Mouse (Mus musculus) frontal cortex, postnatal 10 days (tissue): ENCODE data around the gene 2010315B03Rik.
"Not testable (repeated sequence)": the region's sequence is repeated elsewhere in the genome, so short reads cannot be mapped to it uniquely, and the experiment has no call there.

ENCODE experiments used
- DNase-seq, 2 experiments: peaks; one replicate each; pipeline ENCODE4 v3.0.0; 2022; ENCODE audit warnings: low spot score in 2 of 2, mixed read lengths in 1 of 2

The 2010315B03Rik gene

DNA sequence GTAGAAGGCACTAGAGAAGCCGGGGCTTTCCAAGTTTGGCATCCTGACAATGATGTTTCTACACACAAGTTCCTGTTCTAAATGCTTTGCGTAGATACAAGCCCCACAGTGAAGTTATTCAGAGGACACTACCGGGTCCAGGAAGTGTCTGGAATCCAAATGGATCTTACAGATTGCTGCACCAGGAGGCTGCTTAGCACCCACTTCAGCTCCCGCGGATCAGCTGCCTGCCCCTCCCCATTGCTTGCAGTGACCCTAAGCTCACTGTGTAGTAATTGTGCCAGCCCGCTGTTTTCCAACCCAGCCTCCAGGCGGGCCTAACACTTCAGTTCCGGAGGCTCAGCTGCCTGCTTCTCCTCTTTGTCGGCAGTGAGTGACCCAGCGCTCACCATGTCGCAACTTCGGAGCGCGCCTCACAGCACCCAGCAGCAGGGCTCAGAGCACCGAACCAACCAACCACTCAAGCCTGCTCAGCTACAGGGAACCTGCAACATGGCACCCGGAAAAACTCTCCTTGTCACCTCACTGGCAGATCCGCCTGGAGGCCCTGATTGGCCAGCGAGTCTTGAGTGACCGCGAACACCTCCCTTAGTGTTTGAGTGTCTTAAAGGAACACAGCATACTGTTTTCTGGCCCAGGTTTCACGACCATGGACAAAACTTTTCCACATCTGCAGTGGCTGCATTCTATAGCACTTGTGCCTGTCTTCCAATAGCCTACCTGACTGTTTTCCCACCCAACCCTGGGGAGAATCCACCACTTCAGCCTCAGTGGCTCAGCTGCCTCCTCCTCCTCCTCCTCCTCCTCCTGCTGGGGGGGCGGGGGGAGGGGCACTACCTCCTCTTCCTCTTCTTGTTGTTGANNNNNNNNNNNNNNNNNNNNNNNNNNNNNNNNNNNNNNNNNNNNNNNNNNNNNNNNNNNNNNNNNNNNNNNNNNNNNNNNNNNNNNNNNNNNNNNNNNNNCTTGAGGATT lies at the start of gene 2010315B03Rik:
Gene 2010315B03Rik (minus strand): TSS at position 526 of the 972 bp plus-strand sequence.
- peak; percentile 84 to 85 for DNase-seq

DNA sequence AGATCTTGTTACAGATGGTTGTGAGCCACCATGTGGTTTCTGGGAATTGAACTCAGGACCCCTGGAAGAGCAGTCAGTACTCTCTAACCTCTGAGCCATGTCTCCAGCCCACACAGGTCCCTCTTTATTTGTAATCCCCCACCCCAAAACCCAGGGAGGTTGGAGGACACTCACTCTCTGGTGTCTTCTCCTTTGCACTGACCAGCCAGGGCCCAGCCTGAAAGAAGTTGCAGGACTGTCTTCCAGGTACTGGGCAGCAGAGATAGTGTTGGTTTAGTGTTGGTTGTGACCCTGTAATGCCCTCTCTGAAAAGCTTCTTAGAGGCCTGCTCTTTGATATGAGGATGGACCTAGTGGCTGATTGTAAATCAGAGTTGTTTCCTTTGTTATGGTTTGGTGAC lies 994 bp downstream of the 2010315B03Rik start:
- no peak for DNase-seq

- DNase-seq, result no peak
These were observed 24.2 kb downstream of the 2010315B03Rik start for GRCm38 (mm10) chr9:124288329-124288728.

- peak; percentile 81 to 82 for DNase-seq
These were observed 30.4 kb downstream of the 2010315B03Rik start for GRCm38 (mm10) chr9:124281912-124282686.

- DNase-seq, result no peak
These were observed 31.1 kb downstream of the 2010315B03Rik start for GRCm38 (mm10) chr9:124281448-124281791.

- DNase-seq, result no peak
These were observed 31.7 kb downstream of the 2010315B03Rik start for GRCm38 (mm10) chr9:124280576-124281447.

DNA sequence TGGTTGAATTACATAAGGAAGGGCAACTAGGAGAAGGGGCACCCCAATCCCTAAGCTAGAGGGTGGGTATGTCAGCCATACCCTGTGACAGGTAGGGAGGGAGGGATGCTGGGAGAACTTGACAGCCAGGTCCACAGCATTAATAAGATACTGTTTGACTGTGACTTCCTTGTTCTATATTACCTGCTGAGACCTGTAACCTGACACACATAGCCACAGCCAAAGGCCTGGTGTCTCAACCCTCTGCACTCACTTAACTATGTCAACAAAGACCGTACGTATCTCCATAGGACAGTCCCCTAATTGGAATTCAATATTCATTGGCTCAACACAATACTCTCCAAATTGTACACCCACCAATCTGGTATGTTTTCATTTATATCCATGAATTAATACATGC lies 33.2 kb downstream of the 2010315B03Rik start:
- no peak for DNase-seq

DNA sequence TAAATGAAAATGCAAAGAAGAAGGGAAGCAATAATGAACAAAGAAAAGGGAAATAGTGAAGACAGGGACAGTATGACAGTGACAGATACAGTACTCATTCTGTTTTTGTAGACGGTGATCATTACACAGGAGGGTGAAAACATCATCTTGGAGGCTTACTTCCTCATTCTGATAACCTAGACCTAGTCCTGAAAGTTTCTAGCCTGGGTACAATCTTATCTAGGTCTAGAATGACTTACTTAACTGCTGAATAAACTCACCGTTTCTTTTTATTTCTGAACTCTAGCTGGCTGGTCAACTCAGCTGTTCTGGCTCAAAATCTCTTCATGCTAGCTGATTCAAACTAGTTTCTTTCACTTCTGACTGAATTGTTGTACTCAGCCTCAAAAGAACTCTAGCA lies 37.4 kb downstream of the 2010315B03Rik start:
- DNase-seq, result no peak

GRCm38 (mm10) chr9:124273172-124273571 lies 39.3 kb downstream of the 2010315B03Rik start:
- DNase-seq, result no peak

DNA sequence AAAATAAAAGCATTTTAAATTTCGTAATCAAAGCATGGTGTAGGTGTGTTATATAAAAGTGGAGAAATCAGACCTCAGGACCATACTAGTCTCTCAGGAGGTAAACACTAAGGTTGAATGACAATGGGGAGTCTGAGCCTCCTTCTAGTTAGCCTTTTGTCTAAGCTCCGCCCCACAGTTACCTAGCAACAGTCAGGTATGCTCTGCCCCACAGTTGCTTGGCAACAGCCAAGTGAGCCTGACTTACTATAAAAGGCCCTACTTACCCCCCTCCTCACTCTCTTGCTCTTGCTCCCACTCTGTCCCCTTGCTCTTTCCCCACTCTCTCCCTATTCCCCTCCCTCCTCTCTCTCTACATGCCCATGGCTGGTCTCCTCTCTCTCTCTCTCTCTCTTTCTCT lies 44.6 kb downstream of the 2010315B03Rik start:
- DNase-seq, result no peak

DNA sequence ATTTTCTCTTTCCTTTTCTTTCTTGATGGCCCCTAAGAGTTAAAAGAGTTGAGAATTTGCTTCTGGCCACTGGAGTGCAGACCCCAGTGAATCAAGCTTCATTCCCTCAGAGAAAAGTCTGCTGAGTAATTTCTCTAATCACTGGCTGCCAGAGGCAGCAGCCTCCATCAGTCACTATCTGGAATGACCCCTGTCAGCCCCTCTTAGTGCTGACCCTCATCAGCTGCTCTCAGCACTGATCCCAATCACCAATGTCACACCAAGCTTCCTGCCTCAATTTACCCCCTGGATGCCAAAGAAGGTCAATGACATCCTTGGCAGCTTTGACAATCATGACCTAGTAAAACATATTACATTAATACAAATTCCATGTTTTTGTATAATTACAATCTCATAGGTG lies 45.0 kb downstream of the 2010315B03Rik start:
- DNase-seq, result no peak

GRCm38 (mm10) chr9:124262987-124263717 lies 49.3 kb downstream of the 2010315B03Rik start:
- DNase-seq, result no peak

DNA sequence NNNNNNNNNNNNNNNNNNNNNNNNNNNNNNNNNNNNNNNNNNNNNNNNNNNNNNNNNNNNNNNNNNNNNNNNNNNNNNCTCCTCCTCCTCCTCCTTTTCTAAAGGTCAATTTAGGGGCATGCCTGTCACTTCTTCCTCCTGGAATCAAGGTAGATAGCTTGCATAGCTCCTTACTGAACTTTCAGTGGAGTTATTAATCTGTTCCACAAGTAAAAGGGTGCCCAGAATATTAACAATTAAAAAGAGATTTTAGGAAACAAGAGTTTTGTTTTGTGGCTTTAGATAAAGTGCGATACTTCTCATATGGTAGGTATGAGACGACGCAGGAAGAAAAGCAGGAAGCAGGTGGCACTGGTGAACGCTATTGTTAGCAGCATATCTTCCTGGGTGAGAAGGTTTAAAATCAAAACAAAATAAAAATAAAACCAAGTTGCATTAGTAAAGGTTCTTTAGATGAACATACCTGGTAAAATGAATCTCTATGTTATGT lies 54.4 kb downstream of the 2010315B03Rik start:
- DNase-seq, result no peak

GRCm38 (mm10) chr9:124257200-124258066 lies 55.1 kb downstream of the 2010315B03Rik start:
- DNase-seq, result no peak

DNA sequence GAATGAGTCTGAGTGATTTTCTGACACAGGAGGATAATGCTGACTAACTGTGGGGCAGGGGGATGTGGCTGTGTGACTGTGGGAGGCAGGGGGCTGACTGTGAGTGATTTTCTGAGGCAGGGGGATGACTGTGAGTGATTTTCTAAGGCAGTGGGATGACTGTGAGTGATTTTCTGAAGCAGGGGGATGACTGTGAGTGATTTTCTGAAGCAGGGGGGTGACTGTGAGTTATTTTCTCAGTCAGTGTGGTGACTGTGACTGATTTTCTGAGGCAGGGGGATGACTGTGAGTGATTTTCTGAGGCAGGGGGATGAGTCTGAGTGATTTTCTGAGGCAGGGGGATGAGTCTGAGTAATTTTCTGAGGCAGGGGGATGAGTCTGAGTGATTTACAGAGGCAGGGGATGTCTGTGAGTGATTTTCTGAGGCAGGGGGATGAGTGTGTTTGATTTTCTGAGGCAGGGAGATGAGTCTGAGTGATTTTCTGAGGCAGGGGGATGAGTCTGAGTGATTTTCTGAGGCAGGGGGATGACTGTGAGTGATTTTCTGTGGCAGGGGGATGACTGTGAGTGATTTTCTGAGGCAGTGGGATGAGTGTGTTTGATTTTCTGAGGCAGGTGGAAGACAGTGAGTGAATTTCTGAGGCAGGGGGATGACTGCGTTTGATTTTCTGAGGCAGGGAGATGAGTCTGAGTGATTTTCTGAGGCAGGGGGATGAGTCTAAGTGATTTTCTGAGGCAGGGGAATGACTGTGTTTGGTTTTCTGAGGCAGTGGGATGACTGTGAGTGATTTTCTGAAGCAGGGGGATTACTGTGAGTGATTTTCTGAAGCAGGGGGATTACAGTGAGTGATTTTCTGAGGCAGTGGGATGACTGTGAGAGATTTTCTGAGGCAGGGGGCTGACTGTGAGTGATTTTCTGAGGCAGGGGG lies 56.0 kb downstream of the 2010315B03Rik start:
- DNase-seq, result not testable (repeated sequence)

- DNase-seq, result no peak
These were observed 61.1 kb downstream of the 2010315B03Rik start for GRCm38 (mm10) chr9:124251438-124251837.
